Mouse (Mus musculus) retina, embryonic 14.5 days (tissue): ENCODE measurements around the gene Ppp2r5b.
A peak's percentile ranks its signal among the peaks of the same experiment; 100 is the strongest.

ENCODE experiments used
- DNase-seq: peaks from one replicate; pipeline ENCODE4 v3.0.0-alpha.2; 2015; ENCODE audit warnings: low spot score

The Ppp2r5b gene

DNA sequence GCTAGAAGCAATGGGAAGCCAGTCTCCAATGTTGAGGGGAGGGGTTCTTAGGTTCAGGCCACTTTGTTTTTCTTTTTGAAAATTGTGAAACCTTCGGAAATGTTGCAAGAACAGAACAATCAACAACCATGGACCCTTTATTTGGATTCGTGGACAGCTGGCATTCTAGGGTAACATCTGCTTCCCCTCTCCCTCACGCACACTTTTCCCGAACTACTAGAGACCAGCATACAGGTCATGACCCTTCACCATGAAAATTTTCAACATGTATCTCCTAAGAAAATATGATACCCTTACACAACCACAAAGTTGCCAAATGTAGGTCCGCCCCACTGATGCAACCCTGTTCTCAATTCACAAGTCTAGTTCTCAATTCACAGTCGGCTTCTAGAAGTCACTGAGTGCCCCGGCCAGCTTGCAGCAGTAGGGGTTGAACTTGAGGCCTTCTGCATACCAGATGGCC lies 33.0 kb upstream of the Ppp2r5b start:
- no peak for DNase-seq

GRCm38 (mm10) chr19:6268170-6268528 lies 32.5 kb upstream of the Ppp2r5b start:
- peak; percentile 96 for DNase-seq

- DNase-seq: no peak
Measured at GRCm38 (mm10) chr19:6267306-6268169, 31.9 kb upstream of the Ppp2r5b start.

DNA sequence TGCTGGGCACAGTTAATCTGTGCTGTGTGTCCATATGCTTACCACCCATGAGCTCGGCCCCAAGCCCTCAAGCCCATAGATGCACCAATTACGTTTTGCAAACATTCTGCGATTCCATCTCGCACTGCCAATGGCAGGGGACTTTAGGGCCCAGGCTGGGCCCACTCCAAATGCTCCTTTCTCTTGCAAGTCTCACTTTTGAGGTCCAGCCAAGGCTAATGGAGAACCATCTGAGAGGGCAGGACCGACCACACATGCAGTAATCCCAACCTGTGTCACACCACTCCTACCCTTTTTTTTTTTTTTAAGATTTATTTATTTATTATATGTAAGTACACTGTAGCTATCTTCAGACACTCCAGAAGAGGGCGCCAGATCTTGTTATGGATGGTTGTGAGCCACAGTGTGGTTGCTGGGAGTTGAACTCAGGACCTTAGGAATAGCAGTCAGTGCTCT lies 30.1 kb upstream of the Ppp2r5b start:
- DNase-seq: no peak

GRCm38 (mm10) chr19:6264945-6265344 lies 29.3 kb upstream of the Ppp2r5b start:
- DNase-seq: no peak

DNA sequence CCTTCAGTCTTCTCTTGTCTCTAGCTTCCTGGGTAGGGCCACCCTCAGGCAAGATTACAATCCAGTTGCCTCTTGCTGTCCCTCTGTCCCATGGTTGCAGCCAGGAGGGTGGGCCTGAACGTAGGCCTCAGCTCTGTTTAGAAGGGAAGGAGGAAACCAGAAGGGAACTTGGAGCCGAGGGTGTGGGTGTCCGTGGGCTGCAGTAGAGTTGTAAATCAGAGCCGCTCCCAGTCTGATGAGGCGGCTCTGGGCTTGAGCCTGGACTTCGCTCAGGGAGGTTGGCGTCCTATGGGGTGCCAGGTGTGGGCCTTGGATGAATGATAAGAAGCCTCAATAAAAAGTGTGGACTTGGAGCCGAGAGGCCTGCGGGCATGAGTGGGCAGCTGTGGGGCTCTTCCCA lies 28.5 kb upstream of the Ppp2r5b start:
- DNase-seq: no peak

- no peak for DNase-seq
Measured at GRCm38 (mm10) chr19:6262839-6263433, 27.3 kb upstream of the Ppp2r5b start.

DNA sequence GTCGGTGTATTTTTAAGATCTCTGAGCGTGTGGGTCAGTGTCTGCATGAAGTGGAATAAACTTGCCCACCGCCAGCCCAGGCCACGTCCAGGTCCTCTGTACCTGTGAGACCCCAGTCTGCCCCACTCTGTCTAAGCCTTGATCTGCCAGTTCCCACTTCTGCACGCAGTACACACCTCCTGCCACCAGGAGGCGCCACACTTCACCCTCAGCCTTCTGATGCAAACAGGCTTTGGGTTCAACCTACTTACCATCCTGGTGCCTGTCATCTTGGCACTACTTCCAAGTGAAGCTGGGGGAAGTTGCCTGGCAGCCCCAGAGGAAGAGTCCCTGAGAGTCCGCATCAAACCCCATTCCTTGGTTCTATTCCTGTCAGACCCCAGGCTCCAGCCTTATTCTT lies 26.6 kb upstream of the Ppp2r5b start:
- DNase-seq: peak; percentile 78

DNA sequence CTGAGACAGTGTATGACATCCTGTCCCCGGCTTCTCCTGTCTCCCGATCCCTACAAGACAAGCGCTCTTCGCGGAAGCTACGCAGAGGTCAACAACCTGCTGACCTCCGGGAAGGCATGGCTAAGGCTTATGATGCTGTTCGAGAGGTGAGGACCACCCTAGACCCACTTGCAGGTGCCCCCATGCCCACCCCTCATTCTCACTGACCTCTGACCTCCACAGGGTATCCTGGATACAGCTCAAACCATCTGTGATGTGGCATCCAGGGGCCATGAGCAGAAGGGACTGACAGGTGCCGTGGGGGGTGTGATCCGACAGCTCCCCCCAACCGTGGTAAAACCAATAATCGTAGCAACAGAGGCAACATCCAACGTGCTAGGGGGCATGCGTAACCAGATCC lies 25.7 kb upstream of the Ppp2r5b start:
- DNase-seq: no peak

DNA sequence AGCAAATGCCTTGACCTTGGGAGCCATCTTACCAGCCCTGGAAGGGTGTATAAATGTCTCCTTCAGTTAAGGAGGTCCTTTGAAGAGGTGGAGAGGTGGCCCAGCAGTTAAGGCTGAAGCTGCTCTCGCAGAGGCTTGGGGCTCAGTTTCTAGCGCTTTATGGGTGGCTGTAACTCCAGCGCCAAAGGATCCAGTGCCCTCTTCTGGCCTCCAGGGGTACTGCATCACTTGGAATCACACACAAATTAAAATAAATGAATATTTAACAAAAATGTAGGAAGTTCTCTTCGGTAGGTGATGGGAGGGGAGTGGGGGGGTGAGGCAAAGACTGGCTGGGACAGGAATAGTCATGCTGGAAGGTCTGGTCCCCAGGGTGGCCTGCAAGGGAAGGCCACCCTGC lies 25.3 kb upstream of the Ppp2r5b start:
- DNase-seq: no peak

DNA sequence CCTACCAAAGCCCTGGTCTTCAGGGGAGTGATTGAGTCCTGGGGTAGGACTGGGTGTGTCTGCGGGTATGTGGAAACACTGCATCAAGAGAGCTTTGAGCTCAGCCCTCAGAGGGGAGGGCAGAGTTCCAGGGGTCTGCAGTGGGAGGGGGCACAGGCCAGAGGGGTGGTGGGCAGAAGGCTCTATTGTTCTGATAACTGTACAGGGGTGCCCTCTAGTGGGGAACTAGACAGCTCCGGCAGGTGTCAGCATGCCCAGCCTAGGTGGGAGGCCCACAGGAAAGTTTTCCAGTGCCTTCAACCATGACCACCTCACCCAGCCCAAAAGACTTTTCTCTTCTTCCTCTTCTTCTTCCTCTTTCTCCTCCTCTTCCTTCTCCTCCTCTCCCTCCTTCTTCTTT lies 24.8 kb upstream of the Ppp2r5b start:
- peak; percentile 70 for DNase-seq

DNA sequence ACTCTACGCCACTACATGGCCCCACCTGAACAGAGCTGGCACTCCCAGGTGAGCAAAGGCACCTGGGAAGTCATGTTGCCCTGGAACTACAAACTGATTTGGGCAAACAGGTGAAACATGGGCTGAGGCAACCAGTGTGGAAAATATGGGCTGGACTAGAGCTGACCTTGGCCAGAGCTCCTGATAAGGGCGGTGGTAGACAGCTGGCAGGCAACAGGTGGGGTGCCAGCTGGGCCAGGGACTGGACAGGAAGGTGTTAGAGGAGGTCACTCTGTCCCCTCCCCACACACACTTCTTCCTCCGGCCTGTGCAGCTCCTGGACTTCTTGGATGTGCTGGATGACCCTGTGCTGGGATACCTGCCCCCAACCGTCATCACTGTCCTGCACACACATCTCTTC lies 17.3 kb upstream of the Ppp2r5b start:
- DNase-seq: no peak

DNA sequence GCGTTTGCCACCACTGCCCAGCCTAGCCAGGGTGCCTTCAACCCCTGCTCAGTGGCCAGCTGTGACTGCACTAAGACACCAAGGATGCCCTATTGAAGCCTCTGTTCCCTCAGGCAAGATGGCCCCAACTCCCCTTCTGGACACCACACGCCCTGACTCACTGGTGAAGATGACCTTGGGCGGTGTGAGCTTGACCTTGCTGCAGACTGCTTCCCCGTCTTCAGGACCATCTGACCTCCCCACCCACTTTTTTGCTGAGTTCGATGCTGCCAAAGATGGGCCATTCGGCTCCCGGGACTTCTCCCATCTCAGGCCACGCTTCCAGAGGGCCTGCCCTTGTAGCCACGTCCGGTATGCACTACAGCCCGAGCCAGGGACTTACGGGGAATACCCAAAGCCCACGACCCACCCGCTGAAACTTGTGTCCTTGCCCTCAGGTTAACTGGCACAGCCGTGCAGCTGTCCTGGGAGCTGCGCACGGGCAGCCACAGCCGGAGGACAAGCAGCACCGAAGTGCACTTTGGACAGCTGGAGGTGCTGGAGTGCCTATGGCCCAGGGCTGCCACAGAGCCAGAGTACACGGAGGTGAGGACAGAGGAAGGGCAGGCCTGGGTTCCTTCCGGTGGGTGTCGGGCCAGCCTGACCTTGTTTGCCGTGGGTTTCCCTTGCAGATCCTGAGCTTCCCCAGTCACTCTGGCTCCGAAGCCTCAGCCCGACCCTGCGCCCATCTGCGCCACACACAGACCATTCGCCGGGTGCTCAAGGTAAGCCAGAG lies 12.0 kb upstream of the Ppp2r5b start:
- no peak for DNase-seq

- DNase-seq: no peak
Measured at GRCm38 (mm10) chr19:6245806-6246205, 10.1 kb upstream of the Ppp2r5b start.

DNA sequence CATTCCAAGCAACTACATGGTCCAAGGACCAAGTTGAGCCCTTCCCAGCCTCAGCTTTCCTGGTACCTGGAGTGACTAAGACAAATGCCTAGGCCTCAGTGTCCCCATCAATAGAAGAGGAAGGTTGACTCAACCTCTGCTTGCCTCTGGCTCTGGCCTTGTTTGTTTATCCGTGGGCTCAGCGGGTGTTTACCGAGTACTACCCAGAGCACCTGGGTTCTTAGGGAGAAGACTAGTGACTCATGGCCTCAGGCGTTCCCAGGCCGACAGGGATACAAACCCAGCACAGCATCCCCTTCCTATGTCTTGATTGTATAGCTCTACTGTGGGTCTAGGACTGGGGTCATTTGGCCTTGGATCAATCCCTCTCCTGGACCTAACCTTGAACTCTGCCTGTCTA lies 7.6 kb upstream of the Ppp2r5b start:
- no peak for DNase-seq

GRCm38 (mm10) chr19:6242281-6242680 lies 6.6 kb upstream of the Ppp2r5b start:
- DNase-seq: peak; percentile 29

DNA sequence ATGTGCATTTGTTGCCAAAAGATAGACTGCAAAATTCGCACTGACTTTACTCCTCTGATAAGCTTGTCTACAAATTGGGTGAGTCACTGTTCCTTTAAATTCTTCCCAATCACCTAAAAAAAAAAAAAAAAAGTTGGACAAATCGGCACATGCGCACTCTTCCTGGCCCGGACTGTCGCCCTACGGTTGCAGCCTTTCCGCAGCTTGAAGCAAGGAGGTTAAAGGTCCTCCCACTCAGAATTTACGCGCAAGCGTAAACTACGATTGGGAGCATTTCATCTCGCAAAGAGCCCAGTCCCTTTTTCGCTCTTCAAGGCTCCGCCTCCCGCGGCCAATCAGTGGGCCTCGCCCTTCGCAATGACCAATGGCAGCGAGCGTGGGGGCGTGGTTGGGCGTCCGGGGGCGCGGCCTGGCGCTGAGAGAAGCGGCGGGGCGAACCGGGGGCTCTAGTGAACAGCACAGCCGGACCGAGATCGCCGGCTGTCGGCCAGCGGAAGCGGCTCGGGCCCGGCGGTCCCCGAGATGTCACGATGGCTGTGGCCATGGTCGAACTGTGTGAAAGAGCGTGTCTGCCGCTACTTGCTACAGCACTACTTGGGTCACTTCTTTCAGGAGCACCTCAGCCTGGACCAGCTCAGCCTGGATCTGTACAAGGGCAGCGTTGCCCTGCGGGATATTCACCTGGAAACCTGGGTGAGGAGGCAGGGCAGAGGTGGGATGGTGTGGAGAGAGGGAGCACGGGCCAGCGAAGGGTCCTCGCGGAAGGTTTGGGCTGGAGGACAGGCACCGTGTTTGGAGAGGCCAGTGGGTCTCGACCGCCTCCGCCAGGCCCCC lies 5.8 kb upstream of the Ppp2r5b start, which contains the start of gene Atg2a:
TSS of gene Atg2a (plus strand) at position 395 of the 834 bp plus-strand sequence.
- DNase-seq: peak; percentile 99

GRCm38 (mm10) chr19:6240725-6241124 lies 5.1 kb upstream of the Ppp2r5b start:
- no peak for DNase-seq

GRCm38 (mm10) chr19:6240136-6240535 lies 4.5 kb upstream of the Ppp2r5b start:
- no peak for DNase-seq

DNA sequence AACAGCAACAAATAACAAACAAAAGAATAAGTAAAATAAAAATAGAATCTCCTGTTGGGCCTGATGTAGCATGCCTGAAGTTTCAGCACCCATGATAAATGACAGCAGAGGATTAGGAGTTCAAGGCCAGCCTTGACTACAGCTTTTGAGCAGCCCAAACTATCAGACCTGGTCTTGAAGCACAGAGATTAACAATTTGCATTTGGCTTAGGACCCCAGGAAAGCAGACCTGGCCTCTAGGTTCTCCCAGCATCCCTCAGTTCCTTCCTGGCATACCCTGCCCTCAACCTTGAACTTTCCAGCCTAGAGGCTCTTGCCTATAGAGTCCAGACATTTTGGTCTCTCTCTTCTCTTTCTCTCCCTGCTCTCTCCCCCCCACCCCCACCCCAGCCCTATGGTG lies 3.1 kb upstream of the Ppp2r5b start:
- DNase-seq: no peak

DNA sequence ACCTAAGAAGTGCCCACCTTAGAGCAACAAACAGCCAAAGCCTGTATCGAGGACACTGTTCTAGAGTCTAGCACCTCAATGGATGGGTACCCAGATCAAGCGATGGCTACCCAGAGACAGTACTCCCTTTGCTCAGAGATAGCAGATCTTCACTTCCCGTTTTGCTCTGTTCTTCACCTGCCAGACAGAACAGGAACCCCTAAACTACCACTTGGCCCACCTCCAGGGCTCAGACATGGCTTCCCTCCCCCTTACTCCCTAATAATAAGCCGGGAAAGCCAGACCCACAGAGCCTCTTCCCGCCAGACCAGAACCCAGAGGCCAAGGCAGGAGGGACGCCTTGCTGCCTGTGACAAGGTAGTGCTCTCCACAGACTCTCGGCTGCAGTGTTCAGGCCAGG lies 1.2 kb upstream of the Ppp2r5b start:
- DNase-seq: no peak

DNA sequence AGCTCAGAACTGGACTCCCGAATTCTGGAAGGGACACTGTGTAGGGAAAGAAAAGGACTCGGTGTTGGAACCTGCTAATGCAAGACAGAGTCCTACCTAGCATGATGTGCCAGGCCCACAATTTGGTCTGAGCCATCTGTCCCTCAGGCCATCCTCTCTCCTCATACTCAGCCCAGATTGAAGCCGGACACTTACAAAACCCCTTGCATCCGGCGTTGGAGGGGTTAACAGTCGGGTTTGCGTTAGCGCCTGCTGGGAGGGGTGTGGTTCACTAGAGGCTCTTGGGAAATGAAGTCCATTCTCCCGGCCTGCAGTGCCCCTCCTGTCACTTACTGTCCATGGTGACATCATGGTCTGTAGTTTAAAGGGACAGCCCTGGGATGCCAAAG lies 375 bp upstream of the Ppp2r5b start:
- peak; percentile 95 for DNase-seq
